Mouse (Mus musculus): ENCODE results near the gene Gpr63. TPM values are rescaled to one million over a fixed set of nuclear protein-coding genes. Genes with fewer than 3 reads are reported as not detected.

Gene Gpr63
- polyA plus RNA-seq, 2 experiments from 2014 or later, result not detected

Other genes starting within 250 kb of the Gpr63 start
- under 1 TPM; 0.15 to 0.37 TPM for gene Klhl32, start 115.3 kb upstream of the Gpr63 start, polyA plus RNA-seq (2017; shearing (Covaris generic))
- 10 to 100 TPM; 28.1 to 29.5 TPM for gene Ndufaf4, start 68.3 kb upstream of the Gpr63 start, polyA plus RNA-seq (2017; shearing (Covaris generic))

Measured in activated CD4-positive, CD25-positive, alpha-beta regulatory T cell, adult 4 months (primary cell).